Comparison of ENCODE assay signal across 8 mouse cellular contexts in genomic region chr14:55589771-55590448, GRCm38 (mm10). TPM values are rescaled to one million over a fixed set of nuclear protein-coding genes. Genes with fewer than 3 reads are reported as not detected.
DNase-seq lines count a peak whose midpoint lies in the region; ATAC-seq lines count a peak whose summit lies in the region.

No protein-coding gene starts in this region.

- no peak for ATAC-seq in forebrain, embryonic 13.5 days
- no peak for ATAC-seq in liver, embryonic 13.5 days (ENCODE audit: low read depth)
- ATAC-seq in cerebellum, adult (ENCODE audit: insufficient number of reproducible peaks, low FRiP score, low TSS enrichment), result no peak

- H3K4me3 ChIP-seq in forebrain, embryonic 13.5 days, result peak overlapping the region; percentile 92
- H3K4me3 ChIP-seq in liver, embryonic 13.5 days (replicated peaks), result peak overlapping the region; percentile 92

- H3K27me3 ChIP-seq in forebrain, embryonic 13.5 days, result no peaks in the 10 kb centered on the region
- H3K27me3 ChIP-seq in liver, embryonic 13.5 days, result no peaks in the 10 kb centered on the region

- H3K4me2 ChIP-seq in forebrain, embryonic 13.5 days, result peak overlapping the region; percentile 92
- H3K4me2 ChIP-seq in liver, embryonic 13.5 days, result peak overlapping the region; percentile 88

- DNase-seq in cerebellum, adult 9-11 months, result peak; percentile 42
- DNase-seq in cerebellum, adult 18-20 months, result no peak
- DNase-seq in A20 (ENCODE audit: low read depth, low spot score), result peak; percentile 75
- DNase-seq in liver, embryonic 13.5 days, result no peak
- DNase-seq in gastrocnemius, postnatal 25 days, result no peak
- no peak for DNase-seq in right cerebral cortex, postnatal 25 days

- peaks cover 23% of the 10 kb centered on the region for H3K36me3 ChIP-seq in forebrain, embryonic 13.5 days (ENCODE audit: poor library complexity, severe bottlenecking)
- peaks cover 42% of the 10 kb centered on the region for H3K36me3 ChIP-seq in liver, embryonic 13.5 days

- no peaks in the 10 kb centered on the region for H3K9me3 ChIP-seq in forebrain, embryonic 13.5 days (replicated peaks)
- no peaks in the 10 kb centered on the region for H3K9me3 ChIP-seq in liver, embryonic 13.5 days (replicated peaks)

- peak overlapping the region; percentile 94; the same call in 1 of the 2 replicates for H3K27ac ChIP-seq in forebrain, embryonic 13.5 days
- peak overlapping the region; percentile 99 for H3K27ac ChIP-seq in liver, embryonic 13.5 days

- peaks cover 36% of the 10 kb centered on the region for H3K4me1 ChIP-seq in forebrain, embryonic 13.5 days
- H3K4me1 ChIP-seq in liver, embryonic 13.5 days (replicated peaks), result peaks cover 72% of the 10 kb centered on the region

- H3K9ac ChIP-seq in forebrain, embryonic 13.5 days, result peak overlapping the region; percentile 89
- H3K9ac ChIP-seq in liver, embryonic 13.5 days, result peak overlapping the region; percentile 95

- 89% methylated on average over 11 of the region's 11 CpGs for WGBS in forebrain, embryonic 13.5 days
- WGBS in liver, embryonic 13.5 days (ENCODE audit: insufficient replicate concordance), result 64% methylated on average over 11 of the region's 11 CpGs

RNA-seq across cellular contexts. Expression of gene Psme2, which starts 1.0 kb away (rescaled TPM):
- polyA plus RNA-seq in forebrain, embryonic 13.5 days (2015; fragmentation: Nextera tagmentation; extraction: Ambion mirVana), result 200 and 206 TPM in 2 replicates
- polyA plus RNA-seq in liver, embryonic 13.5 days (2015; fragmentation: Nextera tagmentation; extraction: Ambion mirVana), result 202 and 224 TPM in 2 replicates
- total RNA-seq in gastrocnemius, postnatal 25 days (2021), result 10 to 100 TPM; 42.9 to 58.4 TPM

RNA-seq across cellular contexts. Expression of gene Rnf31, which starts 1.6 kb away (rescaled TPM):
- polyA plus RNA-seq in forebrain, embryonic 13.5 days (2015; fragmentation: Nextera tagmentation; extraction: Ambion mirVana), result 13.3 and 22.0 TPM in 2 replicates
- polyA plus RNA-seq in liver, embryonic 13.5 days (2015; fragmentation: Nextera tagmentation; extraction: Ambion mirVana), result 9.0 and 12.6 TPM in 2 replicates
- total RNA-seq in gastrocnemius, postnatal 25 days (2021), result 10 to 100 TPM; 11.1 to 20.7 TPM

RNA-seq across cellular contexts. Expression of gene Emc9, which starts 4.8 kb away (rescaled TPM):
- polyA plus RNA-seq in forebrain, embryonic 13.5 days (2015; fragmentation: Nextera tagmentation; extraction: Ambion mirVana), result 8.2 and 8.8 TPM in 2 replicates
- 31.9 and 35.8 TPM in 2 replicates for polyA plus RNA-seq in liver, embryonic 13.5 days (2015; fragmentation: Nextera tagmentation; extraction: Ambion mirVana)
- 10 to 100 TPM; 33.4 to 34.1 TPM for total RNA-seq in gastrocnemius, postnatal 25 days (2021)

RNA-seq across cellular contexts. Expression of gene Psme1, which starts 12.0 kb away (rescaled TPM):
- 154 and 156 TPM in 2 replicates for polyA plus RNA-seq in forebrain, embryonic 13.5 days (2015; fragmentation: Nextera tagmentation; extraction: Ambion mirVana)
- 103 and 111 TPM in 2 replicates for polyA plus RNA-seq in liver, embryonic 13.5 days (2015; fragmentation: Nextera tagmentation; extraction: Ambion mirVana)
- 10 to 100 TPM; 66.4 to 67.6 TPM for total RNA-seq in gastrocnemius, postnatal 25 days (2021)

RNA-seq across cellular contexts. Expression of gene Irf9, which starts 13.5 kb away (rescaled TPM):
- 6.9 and 7.2 TPM in 2 replicates for polyA plus RNA-seq in forebrain, embryonic 13.5 days (2015; fragmentation: Nextera tagmentation; extraction: Ambion mirVana)
- polyA plus RNA-seq in liver, embryonic 13.5 days (2015; fragmentation: Nextera tagmentation; extraction: Ambion mirVana), result 14.8 and 16.4 TPM in 2 replicates
- 1 to 10 TPM; 4.1 to 5.4 TPM for total RNA-seq in gastrocnemius, postnatal 25 days (2021)

Comparison
In these comparisons a context has a peak if more than half of its experiments do, and no peak if none do; other contexts are left out.
1. DNase-seq: peak in cerebellum, adult 9-11 months (single experiment) and A20 (single experiment); none in cerebellum, adult 18-20 months (0 of 2), liver, embryonic 13.5 days (single experiment), gastrocnemius, postnatal 25 days (single experiment) and right cerebral cortex, postnatal 25 days (single experiment).